Mouse (Mus musculus) kidney, postnatal 4 days (tissue): ENCODE measurements around the gene Thsd7a.

Experiments
- DNase-seq, 2 experiments: peaks; one replicate each; pipeline ENCODE4 v3.0.0; 2021; ENCODE audit warnings: mixed read lengths in 2 of 2

Thsd7a gene

DNA sequence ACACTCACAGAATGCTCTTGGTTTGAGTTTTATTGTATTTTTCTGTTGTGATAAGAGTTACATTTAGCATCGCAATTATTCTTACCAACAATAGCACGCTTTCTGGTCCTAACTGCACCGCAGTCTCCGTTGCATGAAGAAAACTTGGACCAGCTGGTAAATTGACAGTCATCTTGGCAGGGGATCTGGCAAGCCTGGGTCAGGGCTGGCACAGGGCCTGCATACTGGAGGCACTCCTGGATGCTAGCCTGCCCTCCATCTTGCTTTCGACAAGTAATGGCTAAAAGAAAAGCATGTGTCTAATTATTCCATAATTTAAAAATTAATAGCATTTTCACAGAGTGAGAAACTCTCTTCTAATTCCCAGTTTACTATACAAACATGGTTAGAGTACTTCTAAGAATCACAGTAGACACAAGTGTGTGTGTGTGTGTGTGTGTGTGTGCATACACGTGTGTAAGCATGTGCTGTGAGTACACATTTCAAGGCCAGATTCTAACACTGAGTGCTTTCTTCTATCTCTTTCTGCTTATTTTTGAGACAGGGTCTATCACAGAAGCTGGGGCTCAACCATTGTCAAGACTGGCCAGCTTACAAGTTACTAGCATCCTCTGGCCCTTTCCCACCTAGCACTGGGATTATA is 368.0 kb downstream of the Thsd7a start:
- peak; percentile 11 to 24 for DNase-seq

DNA sequence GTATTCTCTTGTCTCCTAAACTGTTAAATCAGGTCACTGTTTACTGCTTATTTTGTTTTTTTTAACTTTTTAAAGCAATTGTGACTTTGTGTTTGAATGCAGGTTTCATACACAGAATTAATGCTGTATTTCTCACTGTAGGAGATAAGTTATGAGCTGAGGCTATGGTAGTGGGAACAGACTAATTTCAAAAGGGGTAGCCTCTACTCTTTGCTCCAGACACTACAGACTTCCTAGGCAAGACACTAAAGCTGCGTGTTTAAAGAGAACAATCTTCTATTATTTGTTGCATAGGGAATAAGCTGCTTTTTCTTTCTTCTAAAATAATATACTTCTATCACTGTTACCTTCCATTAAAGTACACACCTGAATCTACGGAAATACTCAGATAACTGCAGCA is 368.5 kb downstream of the Thsd7a start:
- DNase-seq: no peak

GRCm38 (mm10) chr6:12358737-12359136 is 390.5 kb downstream of the Thsd7a start:
- DNase-seq: no peak

- DNase-seq: no peak
Observed at GRCm38 (mm10) chr6:12353573-12353972, 395.6 kb downstream of the Thsd7a start.

DNA sequence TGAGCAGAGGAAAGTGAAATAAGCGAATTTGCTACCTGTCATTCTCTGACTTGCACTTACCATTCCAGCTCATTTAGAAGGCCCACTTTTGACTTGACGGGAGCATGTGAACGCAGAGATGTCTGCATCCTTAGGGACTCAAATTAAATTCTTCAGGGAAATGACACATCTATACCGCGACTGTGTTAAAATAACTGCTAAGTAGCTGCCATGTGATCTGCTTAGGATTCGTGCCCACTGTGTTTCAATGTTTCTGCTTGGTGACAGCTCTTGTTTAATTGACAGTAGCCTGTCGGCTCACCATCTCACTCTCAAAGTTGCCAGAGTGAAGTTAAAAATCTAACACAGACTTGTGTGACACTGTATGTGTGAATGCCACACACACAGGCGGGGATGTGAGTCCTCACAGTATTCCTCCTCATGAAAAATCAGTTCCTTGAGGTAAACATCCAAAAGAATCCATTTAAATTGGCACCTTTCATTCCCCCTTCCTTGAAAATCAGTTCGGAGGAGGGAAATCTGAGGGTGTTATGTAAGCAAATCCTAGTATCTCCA is 397.0 kb downstream of the Thsd7a start:
- DNase-seq: no peak

DNA sequence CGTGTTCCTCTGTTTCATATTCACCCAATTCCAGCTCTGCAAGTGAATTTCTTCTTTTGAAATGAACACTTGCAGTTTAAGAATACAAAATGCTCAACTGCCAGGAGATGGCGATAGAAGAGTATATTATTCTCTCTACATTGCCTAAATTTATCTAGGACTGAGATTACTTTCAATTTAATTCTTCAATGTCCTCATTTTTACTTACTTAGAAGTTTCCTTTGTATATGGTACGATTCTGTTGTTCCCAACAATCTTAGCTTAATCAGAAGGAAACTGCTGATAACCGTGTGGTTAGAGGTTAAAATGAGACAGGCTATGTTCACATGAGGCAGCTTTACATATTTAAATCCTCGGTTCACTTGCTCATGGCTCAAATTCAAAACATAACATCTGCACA is 398.5 kb downstream of the Thsd7a start:
- no peak for DNase-seq

GRCm38 (mm10) chr6:12349105-12349759 is 400.0 kb downstream of the Thsd7a start:
- DNase-seq: no peak

- no peak for DNase-seq
Observed at GRCm38 (mm10) chr6:12348667-12349066, 400.5 kb downstream of the Thsd7a start.

DNA sequence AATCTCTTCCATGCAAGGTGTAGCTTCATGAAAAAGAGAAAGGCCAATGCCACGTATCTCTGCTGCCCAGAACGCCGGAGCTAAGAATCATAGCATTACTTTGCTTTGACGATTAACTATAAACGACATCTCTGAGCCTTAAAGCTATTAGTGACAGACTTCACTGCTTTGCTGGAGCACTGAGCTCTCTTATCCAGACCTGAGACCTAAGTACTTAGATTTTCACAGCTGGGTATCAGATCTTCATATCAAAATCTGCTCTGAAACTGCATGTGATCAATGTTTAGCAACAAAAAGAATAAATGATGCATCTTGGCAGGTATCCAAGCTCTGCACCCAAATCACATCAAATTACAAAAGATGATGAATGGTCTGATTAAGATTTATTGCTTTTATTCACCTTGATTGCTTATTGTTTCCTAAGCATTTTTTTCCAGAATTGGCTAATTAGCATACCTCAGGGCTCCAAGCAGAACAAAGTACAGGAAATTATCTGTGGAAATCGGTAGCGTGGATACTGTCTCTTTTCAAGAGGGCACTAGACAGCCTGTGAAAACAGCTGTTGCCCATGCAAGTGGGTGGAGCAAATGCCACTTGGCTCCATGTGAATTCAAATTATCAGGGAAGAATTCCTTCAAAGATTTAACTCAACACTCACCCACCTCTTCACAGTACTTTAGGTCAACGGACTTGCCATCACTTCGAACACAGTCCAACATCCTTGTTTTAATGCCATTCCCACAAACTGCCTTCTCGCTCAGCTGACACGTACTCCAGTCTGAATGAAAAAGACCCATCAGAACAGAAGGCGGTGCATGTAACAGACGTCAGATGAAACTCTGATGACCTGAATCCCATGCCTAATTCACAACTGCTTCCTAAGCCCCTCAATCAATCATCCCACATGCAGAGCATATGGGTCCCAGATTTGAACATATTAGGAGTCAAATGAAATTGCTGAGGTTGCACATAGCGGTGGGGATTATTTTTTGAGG is 412.3 kb downstream of the Thsd7a start:
- DNase-seq: no peak

GRCm38 (mm10) chr6:12315070-12315909 is 433.9 kb downstream of the Thsd7a start:
- peak in 1 of 2 experiments; percentile 10 for DNase-seq

DNA sequence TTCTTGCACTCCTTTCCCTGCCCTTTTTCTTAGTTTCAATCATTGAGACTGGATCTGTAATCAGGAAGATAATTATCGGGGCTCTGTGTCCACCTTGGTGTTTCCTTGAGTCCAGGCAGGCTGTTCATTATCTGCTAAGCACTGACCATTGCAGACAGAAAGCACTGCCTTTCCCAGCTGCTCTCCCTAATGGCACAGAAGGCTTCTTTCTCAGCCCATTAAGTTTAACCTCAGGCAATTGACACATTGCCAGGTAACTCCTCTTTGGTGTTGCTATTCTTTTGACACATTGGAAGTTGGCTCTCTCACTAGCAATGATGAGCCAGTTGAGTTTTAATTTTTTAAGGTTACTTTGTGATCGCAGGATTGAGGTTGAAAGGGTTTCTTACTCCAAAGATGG is 441.7 kb downstream of the Thsd7a start:
- no peak for DNase-seq

DNA sequence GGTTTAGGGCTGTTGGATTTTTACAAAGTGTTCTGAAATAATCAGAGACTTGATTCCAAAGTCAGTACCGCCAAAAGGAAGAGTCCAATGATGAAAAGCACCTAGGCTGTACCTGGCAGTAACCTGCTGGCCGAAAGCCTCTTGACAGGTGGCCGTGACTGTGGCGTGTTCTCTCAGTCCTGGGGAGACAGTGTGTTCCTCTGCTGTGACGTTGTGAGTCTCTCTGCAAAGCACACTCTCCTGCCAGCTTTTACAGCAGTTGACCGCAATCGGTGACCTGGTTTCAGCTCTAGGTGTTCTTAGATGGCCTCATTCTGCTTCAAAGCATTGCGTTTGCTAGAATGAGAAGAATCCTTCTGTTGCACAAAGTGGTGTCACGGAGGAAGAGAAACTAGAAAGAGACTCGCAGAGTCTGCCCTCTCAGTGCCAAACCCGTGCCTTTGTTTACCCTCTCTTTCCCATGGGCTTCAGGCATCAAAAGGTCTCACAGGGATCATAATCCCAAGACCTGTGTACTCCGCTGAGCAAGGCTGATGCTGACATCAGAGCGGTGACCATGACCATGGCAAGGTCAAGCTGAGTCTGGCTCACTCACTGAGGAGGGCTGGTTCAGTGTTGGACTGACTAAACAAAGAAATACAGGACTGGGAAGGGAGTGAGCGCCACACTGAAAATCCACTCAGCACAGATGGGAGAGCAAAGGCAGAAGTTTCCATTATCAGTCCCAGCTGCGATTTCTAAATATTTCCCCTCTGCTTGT is 486.4 kb downstream of the Thsd7a start:
- DNase-seq: no peak
